Mouse (Mus musculus): ENCODE measurements at regions not wholly inside any gene's neighbourhood (a gene's known extent, or its start where the extent isn't known, plus 50 kb on each side); places are given as distances from the start of the nearest gene placed in this dataset.
A peak's percentile ranks its signal among the peaks of the same experiment; 100 is the strongest.

GRCm38 (mm10) chr9:61271769-61272352 lies 100.3 kb upstream of the Tle3 start:
- TF ChIP-seq CTCF (IDR thresholded peaks at IDR 0.05): no peak
- no peak overlapping the region for H3K4me3 ChIP-seq
- intact Hi-C loops (cut with DNase I): loop anchor here (10.0 kb wide), 1 partner anchor 443 kb away; no protein-coding TSS in a partner anchor
- no peak for DNase-seq (ENCODE audit: extremely low spot score in 1 of 2, low spot score in 2 of 2)
- no peak overlapping the region for H3K27ac ChIP-seq

GRCm38 (mm10) chr9:61274020-61274419 lies 98.1 kb upstream of the Tle3 start:
- no peak for DNase-seq (ENCODE audit: extremely low spot score in 1 of 2, low spot score in 2 of 2)
- no peak for TF ChIP-seq CTCF (IDR thresholded peaks at IDR 0.05)

GRCm38 (mm10) chr9:61277369-61278215 lies 94.6 kb upstream of the Tle3 start:
- intact Hi-C loops (cut with DNase I): loop anchor here (1.0 to 10.0 kb wide), 6 partner anchors 66 to 555 kb away; no protein-coding TSS in a partner anchor
- peak; percentile 46 to 53 for DNase-seq (ENCODE audit: extremely low spot score in 1 of 2, low spot score in 2 of 2)
- Histone ChIP-seq H3K4me3 (peak overlapping the region; percentile 6; the same call in 1 of the 2 replicates), H3K27ac (peak overlapping the region; percentile 42)
- TF ChIP-seq CTCF (IDR thresholded peaks at IDR 0.05): peak; percentile 68

More at GRCm38 (mm10) chr9:61274020-61274419, 98.1 kb upstream of the Tle3 start:
- H3K4me3 ChIP-seq: no peak overlapping the region
- intact Hi-C loops (cut with DNase I): loop anchor here (2.0 to 10.0 kb wide), 2 partner anchors 131 to 441 kb away; no protein-coding TSS in a partner anchor
- no peak overlapping the region for H3K27ac ChIP-seq

- H3K4me3 ChIP-seq: peak overlapping the region; percentile 23; the same call in 1 of the 2 replicates
- H3K27ac ChIP-seq: no peak overlapping the region; the same call in 1 of the 2 replicates
- TF ChIP-seq CTCF (IDR thresholded peaks at IDR 0.05): no peak
- peak; percentile 19 to 43 for DNase-seq (ENCODE audit: extremely low spot score in 1 of 2, low spot score in 2 of 2)
- intact Hi-C loops (cut with DNase I): loop anchor here (1.0 to 10.0 kb wide), 6 partner anchors 67 to 554 kb away; no protein-coding TSS in a partner anchor
Measured at GRCm38 (mm10) chr9:61278216-61278758, 93.9 kb upstream of the Tle3 start.

- Histone ChIP-seq H3K4me3 (no peak overlapping the region), H3K27ac (no peak overlapping the region)
- no peak for DNase-seq (ENCODE audit: extremely low spot score in 1 of 2, low spot score in 2 of 2)
- no peak for TF ChIP-seq CTCF (IDR thresholded peaks at IDR 0.05)
- intact Hi-C loops (cut with DNase I): loop anchor here (2.0 to 10.0 kb wide), 4 partner anchors 92 to 553 kb away; no protein-coding TSS in a partner anchor
Measured at GRCm38 (mm10) chr9:61279044-61279543, 93.1 kb upstream of the Tle3 start.

- intact Hi-C loops (cut with DNase I): no loop called here
- Histone ChIP-seq H3K27ac (no peak overlapping the region), H3K4me3 (no peak overlapping the region)
- no peak for TF ChIP-seq CTCF (IDR thresholded peaks at IDR 0.05)
- DNase-seq (ENCODE audit: extremely low spot score in 1 of 2, low spot score in 2 of 2): no peak
Measured at GRCm38 (mm10) chr9:61280856-61281582, 91.1 kb upstream of the Tle3 start.

- no peak overlapping the region for H3K4me3 ChIP-seq
- no peak for DNase-seq (ENCODE audit: extremely low spot score in 1 of 2, low spot score in 2 of 2)
- no peak overlapping the region for H3K27ac ChIP-seq
- intact Hi-C loops (cut with DNase I): no loop called here
- no peak for TF ChIP-seq CTCF (IDR thresholded peaks at IDR 0.05)
Measured at GRCm38 (mm10) chr9:61283311-61283710, 88.9 kb upstream of the Tle3 start.

GRCm38 (mm10) chr9:61284201-61285021 lies 87.8 kb upstream of the Tle3 start:
- no peak for DNase-seq (ENCODE audit: extremely low spot score in 1 of 2, low spot score in 2 of 2)
- intact Hi-C loops (cut with DNase I): no loop called here
- Histone ChIP-seq H3K27ac (no peak overlapping the region), H3K4me3 (no peak overlapping the region)
- no peak for TF ChIP-seq CTCF (IDR thresholded peaks at IDR 0.05)

GRCm38 (mm10) chr9:61286561-61286960 lies 85.6 kb upstream of the Tle3 start:
- no peak overlapping the region for H3K27ac ChIP-seq
- no peak for TF ChIP-seq CTCF (IDR thresholded peaks at IDR 0.05)
- intact Hi-C loops (cut with DNase I): no loop called here
- DNase-seq (ENCODE audit: extremely low spot score in 1 of 2, low spot score in 2 of 2): no peak
- no peak overlapping the region for H3K4me3 ChIP-seq

GRCm38 (mm10) chr9:61289117-61289516 lies 83.0 kb upstream of the Tle3 start:
- DNase-seq (ENCODE audit: extremely low spot score in 1 of 2, low spot score in 2 of 2): no peak
- no peak for TF ChIP-seq CTCF (IDR thresholded peaks at IDR 0.05)
- Histone ChIP-seq H3K27ac (no peak overlapping the region), H3K4me3 (no peak overlapping the region)
- intact Hi-C loops (cut with DNase I): no loop called here

All from left cerebral cortex, adult 2 months (tissue).